Mouse (Mus musculus) left cerebral cortex, adult 11 months (tissue): ENCODE measurements around the gene Spata46.

ENCODE experiments used
- DNase-seq: peaks from one replicate; pipeline ENCODE4 v3.0.0; 2022; ENCODE audit warnings: low spot score

Spata46 gene

DNA sequence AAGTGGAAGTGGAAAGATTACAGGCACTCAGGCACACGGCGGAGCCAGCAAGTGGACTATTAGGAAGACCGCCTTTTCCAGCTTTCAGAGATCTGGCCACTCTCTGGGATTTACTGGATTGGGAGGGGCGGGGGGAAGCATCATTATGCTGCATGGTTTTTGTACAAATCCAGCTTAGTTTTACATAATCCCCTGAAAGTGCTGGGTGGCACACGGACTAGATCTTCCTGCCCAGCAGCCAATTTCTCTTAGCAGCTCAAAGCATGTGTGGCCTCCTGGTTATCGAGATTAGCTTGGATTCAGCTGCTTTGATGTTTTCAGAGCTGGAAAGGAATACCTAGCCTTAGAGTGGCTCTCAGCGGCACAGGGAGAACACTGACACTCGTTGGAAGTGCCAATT is 34.5 kb downstream of the Spata46 start:
- no peak for DNase-seq

DNA sequence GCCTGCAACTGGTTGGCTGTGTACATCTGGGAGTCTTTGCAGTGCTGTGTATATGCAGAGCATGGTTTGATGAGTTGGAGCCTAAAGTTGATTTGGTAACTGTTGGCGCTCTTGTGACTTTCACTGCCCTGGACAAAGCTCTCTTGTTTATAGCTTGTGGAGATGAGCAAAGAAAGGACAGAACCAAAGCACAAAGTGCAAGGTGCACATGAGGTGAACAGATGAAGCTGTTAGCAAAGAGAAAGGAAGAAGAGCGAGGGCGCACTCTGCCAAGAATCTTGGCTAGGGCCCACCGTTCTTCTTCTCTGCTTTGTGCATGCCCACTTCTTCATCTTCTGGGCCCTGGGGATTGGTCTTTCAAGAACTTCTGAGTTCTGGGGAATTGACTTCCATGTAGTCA is 35.3 kb downstream of the Spata46 start:
- no peak for DNase-seq

DNA sequence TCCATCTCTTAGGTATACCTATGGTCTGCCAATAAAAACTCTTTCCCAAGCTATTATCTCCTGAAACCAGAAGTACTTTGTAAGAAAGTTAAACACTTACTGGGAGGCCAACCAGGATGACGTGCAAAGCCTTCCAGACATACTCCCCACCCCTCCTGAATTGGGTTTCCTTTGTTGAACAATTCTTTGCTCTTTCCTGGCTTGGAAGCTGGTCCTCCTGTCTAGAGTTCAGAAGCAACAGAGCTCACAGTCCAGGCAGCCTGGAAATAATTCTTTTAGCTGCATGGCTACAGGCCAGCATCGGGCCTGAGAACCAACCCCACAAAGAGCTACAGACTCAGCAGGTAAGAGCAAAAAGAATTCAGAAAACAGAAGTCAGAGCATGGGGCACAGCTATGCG is 37.7 kb downstream of the Spata46 start:
- DNase-seq, result no peak

DNA sequence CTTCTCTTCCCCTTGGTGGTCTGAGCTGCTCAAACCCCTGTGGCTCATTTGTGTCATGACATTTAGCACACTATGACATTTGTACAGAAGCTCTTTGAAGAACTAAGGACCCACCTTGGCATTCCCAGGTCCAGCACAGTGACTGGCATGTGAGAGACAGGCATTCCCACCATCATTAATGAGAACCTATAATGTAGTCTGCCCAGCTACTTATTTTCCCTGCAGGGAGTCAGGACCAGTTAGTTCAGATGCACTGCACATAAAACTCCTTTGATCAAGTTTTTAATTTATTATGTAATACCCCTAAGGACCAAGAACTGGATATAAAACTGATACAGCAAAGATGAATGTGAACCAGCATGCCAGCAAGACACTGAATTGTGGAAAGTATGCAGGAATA is 42.5 kb downstream of the Spata46 start:
- no peak for DNase-seq

DNA sequence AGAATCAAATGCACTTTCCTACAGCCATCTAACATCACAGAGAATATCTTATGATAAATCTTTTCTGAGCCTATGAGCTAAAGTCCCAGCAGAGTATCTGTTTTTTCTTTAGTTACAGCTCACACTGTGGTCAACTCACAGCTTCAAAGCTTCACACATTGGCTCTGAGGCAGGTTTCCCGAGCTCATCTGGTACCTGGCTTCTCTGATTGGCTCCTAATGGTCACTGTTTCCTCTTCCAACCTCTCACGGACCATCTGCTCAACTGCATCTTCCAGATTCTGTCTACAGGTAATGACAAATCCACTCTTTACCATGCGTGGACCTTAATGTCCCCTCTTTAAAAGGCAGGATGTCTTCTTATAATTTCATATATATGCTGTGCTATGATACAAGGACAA is 44.7 kb downstream of the Spata46 start:
- no peak for DNase-seq

DNA sequence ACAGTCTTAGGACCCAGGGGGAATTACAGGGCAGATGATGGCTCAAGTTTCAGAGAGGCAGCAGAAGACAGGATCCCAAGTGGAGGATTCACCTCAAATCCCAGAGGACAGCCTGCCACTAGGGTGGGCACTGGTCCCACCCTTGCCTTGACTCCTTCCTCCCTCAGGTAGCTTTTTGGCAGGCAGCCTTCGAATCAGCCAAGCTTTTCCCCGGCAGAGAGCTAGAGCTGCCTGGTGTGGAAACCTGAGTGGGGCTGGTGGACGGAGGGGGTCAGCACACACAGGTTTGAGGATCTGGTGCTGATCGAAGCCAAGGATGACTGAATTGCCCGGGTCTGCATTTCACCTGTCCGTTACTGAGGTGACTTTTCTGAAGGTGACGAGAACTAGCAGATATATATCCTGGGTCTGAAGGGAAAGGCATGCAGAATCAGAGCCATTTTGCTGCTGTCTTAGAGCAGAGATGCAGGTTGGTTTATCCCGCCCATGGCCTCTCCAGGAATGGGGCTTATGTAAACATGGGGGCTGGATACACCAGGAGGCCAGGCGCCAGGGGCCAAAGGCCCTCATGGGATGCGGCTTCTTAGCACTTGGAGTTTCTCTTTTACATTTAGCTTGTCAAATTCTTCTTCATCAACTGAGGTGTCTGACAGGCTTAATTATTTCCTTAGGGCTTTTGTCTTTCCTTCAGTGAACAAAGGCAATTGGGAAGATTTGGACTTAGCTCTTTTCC is 51.7 kb downstream of the Spata46 start:
- DNase-seq, result no peak
